Mouse (Mus musculus) layer of hippocampus, postnatal 25 days (tissue): ENCODE data around the gene Gstm1. TPM values are rescaled to one million over a fixed set of nuclear protein-coding genes. Genes with fewer than 3 reads are reported as not detected.
"Not testable (repeated sequence)": the region's sequence is repeated elsewhere in the genome, so short reads cannot be mapped to it uniquely, and the experiment has no call there.

Experiments used
- DNase-seq, 2 experiments: peaks; one replicate each; pipeline ENCODE4 v3.0.0; 2022; ENCODE audit warnings: mixed read lengths in 2 of 2, low spot score in 1 of 2; ENCODE audit errors: extremely low spot score in 1 of 2
- total RNA-seq, 2 experiments: library from RNA; stranded (reverse); gene quantifications; 2 replicates each; pipeline ENCODE4 v1.2.3; 2021

Gene Gstm1
- total RNA-seq, 2 experiments from 2014 or later = 299 to 321 TPM

DNA sequence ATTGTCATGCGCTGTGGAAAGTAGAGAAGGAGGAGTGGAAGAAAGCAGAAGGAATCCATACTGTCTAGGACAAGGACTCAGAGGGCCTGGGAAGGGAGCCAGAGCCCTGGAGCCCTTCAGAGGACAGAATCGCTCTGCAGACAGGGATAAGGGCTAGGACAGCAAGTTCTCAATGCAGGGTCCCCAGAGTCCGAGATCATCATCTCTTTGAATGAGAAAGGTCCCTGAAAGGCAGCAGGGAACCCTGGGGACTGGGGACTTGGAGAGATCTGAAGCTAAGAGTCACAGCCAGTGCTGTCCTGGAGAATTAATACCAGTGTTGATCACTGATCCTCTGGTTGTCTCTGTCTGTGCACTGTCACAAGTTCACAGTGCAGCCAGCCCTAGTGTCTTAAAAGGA is 46.7 kb downstream of the Gstm1 start:
- DNase-seq = not testable (repeated sequence)

DNA sequence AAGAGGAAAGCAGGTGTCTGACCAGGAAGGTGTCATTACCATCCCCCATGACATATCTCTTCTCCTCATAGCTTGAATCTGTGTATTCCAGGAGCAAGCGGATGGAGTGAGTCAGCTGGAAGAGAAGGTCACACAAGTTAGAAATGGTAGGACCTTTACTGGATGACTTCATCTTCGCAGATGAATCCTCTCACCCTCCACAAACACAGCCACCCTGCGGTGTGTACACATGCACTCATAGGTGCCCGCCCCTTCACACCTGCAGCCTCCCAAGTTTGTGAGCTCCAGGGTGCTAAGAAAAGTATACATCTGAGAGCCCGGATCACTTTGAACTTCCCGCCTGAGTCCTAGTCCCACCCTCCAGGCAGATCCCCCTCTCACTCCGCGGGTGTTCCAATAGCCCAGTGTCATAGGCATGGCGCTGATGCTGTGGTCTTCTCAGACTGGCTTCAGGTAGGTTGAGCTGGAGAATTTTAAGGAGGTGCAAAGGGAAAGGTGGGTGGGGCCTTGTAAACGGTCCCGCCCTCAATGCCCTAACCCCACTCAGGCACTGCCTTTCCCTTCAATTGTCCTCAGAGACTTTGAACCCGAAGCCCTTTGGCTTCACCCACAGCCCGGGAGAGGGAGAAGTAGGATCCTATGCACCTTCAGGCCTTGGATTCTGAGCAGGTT is 48.9 kb downstream of the Gstm1 start, which contains the start of gene Gstm3:
Gstm3 (minus strand) TSS at position 560 of the 672 bp plus-strand sequence.
- no peak for DNase-seq

DNA sequence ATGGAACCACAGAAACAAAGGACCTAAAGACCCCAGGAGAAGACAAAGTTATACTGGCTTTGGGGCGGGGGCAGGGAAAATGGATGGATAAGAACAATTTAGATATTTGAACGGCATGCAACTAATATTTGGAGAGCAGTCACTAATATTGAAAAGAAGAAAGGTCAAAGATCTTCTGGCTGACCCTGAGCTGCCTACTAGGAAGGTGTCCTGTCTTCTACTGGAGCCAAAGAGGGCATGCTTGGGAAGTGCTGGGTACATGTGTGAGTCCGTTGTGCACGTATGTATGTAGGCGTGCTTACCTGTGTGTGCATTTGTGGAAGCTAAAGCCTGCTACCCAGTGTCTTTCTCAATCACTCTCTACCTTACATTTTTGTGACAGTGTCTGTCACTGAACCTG is 51.1 kb downstream of the Gstm1 start:
- no peak for DNase-seq

DNA sequence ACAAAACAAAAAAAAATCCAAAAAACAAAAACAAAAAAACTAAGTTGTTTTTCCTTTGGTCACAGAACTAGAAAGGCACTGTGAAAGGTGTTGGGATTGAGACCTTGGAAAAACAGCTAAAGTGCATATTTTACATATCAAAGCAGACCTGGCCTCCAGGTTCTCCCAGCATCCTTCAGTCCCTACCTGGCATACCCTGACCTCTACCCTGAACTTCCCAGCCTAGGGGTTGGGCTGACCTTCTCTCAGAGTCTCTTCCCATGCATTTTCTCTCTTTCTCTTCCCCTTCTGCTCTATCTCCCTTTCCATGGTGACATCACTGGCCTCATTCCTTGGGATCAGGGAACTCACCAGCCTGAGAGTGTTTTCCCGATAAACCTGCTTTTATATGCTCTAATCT is 52.2 kb downstream of the Gstm1 start:
- no peak for DNase-seq

DNA sequence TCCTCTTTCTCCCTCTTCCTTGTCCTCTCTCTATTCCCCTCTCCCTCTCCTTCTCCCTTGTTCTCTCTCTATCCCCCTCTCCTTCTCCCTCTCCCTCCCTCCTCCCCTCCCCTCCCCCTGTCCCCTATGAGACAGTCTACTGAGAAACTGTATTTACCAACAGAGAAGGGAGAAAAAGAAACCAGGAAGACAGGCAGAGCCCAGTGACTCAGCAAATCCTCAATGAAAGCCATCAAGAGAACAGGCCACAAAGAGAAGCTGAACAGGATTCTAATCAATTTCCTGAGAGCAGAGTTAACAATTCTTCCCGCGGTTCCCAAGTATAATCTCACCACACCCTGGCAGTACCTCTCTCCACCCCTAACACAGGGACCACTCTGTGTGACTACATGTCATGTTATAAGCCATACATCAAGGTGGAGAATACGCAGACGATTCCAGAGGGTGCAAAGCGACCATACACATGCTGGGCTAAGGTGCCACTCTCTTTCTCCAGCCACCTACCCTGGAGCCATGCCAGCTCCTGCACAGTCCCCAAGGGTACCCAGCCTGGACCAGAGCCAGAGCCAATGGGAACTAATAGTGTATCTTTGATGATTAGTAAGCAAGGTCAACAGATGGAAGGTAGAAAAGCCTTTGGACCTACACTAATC is 53.0 kb downstream of the Gstm1 start:
- no peak for DNase-seq

DNA sequence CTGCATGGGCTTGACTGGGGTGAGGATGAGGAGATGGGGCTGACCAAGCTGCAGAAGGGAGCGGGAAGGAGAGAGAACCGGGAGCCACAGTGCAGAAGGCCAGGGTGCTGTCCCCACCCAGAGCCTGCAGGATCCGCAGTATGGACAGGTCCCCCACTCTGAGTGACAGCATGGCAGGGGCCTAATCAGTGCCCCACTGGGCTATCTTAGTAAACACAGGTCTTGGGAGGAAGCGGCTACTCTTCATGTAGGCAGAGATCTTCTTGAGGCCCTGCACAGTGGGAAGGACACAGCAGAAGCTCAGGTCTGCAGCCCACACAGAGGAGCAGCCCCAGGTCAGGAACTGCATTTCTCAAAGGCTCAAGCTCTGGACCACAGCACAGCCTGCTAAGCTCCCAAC is 53.7 kb downstream of the Gstm1 start:
- no peak for DNase-seq

Other genes starting within 250 kb of the Gstm1 start
- gene Eps8l3, start 140.7 kb downstream of the Gstm1 start, total RNA-seq = not detected
- gene Gstm5, start 122.2 kb downstream of the Gstm1 start, total RNA-seq = 100 to 1,000 TPM; 281 to 321 TPM
- 100 to 1,000 TPM; 150 to 174 TPM for gene Gstm7, start 86.2 kb downstream of the Gstm1 start, total RNA-seq
- gene Gstm6, start 74.2 kb downstream of the Gstm1 start, total RNA-seq = 10 to 100 TPM; 12.1 to 14.2 TPM
- not detected for gene Gstm3, start 48.7 kb downstream of the Gstm1 start, total RNA-seq
- 1 to 10 TPM; 2.6 to 2.8 TPM for gene Gstm2, start 31.5 kb downstream of the Gstm1 start, total RNA-seq
- gene Gstm4, start 26.9 kb upstream of the Gstm1 start, total RNA-seq = 10 to 100 TPM; 12.0 to 12.1 TPM
- 10 to 100 TPM; 69.8 to 76.2 TPM for gene Ampd2, start 68.7 kb upstream of the Gstm1 start, total RNA-seq
- not detected for gene Gnat2, start 74.8 kb upstream of the Gstm1 start, total RNA-seq
- gene Gnai3, start 128.2 kb upstream of the Gstm1 start, total RNA-seq = 10 to 100 TPM; 31.6 to 31.9 TPM
- gene Gpr61, start 136.9 kb upstream of the Gstm1 start, total RNA-seq = 10 to 100 TPM; 15.2 to 18.6 TPM
- gene Amigo1, start 168.4 kb upstream of the Gstm1 start, total RNA-seq = 10 to 100 TPM; 66.8 to 67.7 TPM
- 10 to 100 TPM; 14.3 to 17.1 TPM for gene Cyb561d1, start 183.2 kb upstream of the Gstm1 start, total RNA-seq
- 10 to 100 TPM; 19.5 to 31.1 TPM for gene Atxn7l2, start 193.0 kb upstream of the Gstm1 start, total RNA-seq
- 1 to 10 TPM; 2.9 to 3.6 TPM for gene Sypl2, start 208.7 kb upstream of the Gstm1 start, total RNA-seq
- 10 to 100 TPM; 67.7 to 79.0 TPM for gene Psma5, start 239.0 kb upstream of the Gstm1 start, total RNA-seq